Mouse (Mus musculus) spleen, postnatal 4 days (tissue): ENCODE measurements around the gene Gm17428.
"Not testable (repeated sequence)": the region's sequence is repeated elsewhere in the genome, so short reads cannot be mapped to it uniquely, and the experiment has no call there.

ENCODE experiments used
- DNase-seq, 2 experiments: peaks; one replicate each; pipeline ENCODE4 v3.0.0; 2022; ENCODE audit warnings: low spot score in 2 of 2

Gm17428 gene

GRCm38 (mm10) chr14:54976633-54977032 lies at the start of gene Gm17428:
Gene Gm17428, plus strand, starts transcription at chr14:54976933.
- DNase-seq = no peak

- no peak for DNase-seq
These were observed 49.4 kb upstream of the Gm17428 start for GRCm38 (mm10) chr14:54927296-54927695.

GRCm38 (mm10) chr14:54929801-54930200 lies 46.9 kb upstream of the Gm17428 start:
- no peak for DNase-seq

- no peak for DNase-seq
These were observed 46.3 kb upstream of the Gm17428 start for GRCm38 (mm10) chr14:54930431-54930830.

- DNase-seq = no peak
These were observed 44.0 kb upstream of the Gm17428 start, which contains the start of gene Il25 for GRCm38 (mm10) chr14:54932645-54933150. Gene Il25, plus strand, starts transcription at chr14:54932695.

GRCm38 (mm10) chr14:54935904-54936830 lies 40.6 kb upstream of the Gm17428 start, which contains the start of gene Cmtm5:
Gene Cmtm5, plus strand, starts transcription at chr14:54936261.
- DNase-seq = no peak

- no peak for DNase-seq
These were observed 39.9 kb upstream of the Gm17428 start for GRCm38 (mm10) chr14:54936831-54937160.

- no peak for DNase-seq
These were observed 39.2 kb upstream of the Gm17428 start for GRCm38 (mm10) chr14:54937361-54938182.

GRCm38 (mm10) chr14:54938431-54939219 lies 38.1 kb upstream of the Gm17428 start:
- DNase-seq = no peak

GRCm38 (mm10) chr14:54939434-54940175 lies 37.1 kb upstream of the Gm17428 start:
- peak; percentile 55 to 76 for DNase-seq

GRCm38 (mm10) chr14:54940176-54940530 lies 36.6 kb upstream of the Gm17428 start:
- DNase-seq = no peak

GRCm38 (mm10) chr14:54941024-54941978 lies 35.4 kb upstream of the Gm17428 start:
- no peak for DNase-seq

- no peak for DNase-seq
These were observed 34.3 kb upstream of the Gm17428 start for GRCm38 (mm10) chr14:54942479-54942878.

GRCm38 (mm10) chr14:54943971-54944370 lies 32.8 kb upstream of the Gm17428 start:
- DNase-seq = no peak

- no peak for DNase-seq
These were observed 31.8 kb upstream of the Gm17428 start for GRCm38 (mm10) chr14:54944939-54945338.

- no peak for DNase-seq
These were observed 30.6 kb upstream of the Gm17428 start for GRCm38 (mm10) chr14:54945975-54946704.

GRCm38 (mm10) chr14:54947008-54947407 lies 29.7 kb upstream of the Gm17428 start:
- DNase-seq = not testable (repeated sequence)

- DNase-seq = no peak
These were observed 28.0 kb upstream of the Gm17428 start for GRCm38 (mm10) chr14:54948781-54949180.

GRCm38 (mm10) chr14:54950493-54950892 lies 26.2 kb upstream of the Gm17428 start:
- no peak for DNase-seq
